Mouse (Mus musculus) intestine, postnatal 0 days (tissue): ENCODE measurements at regions not wholly inside any gene's neighbourhood (a gene's known extent, or its start where the extent isn't known, plus 50 kb on each side); places are given as distances from the start of the nearest gene placed in this dataset.
"Not testable (repeated sequence)": the region's sequence is repeated elsewhere in the genome, so short reads cannot be mapped to it uniquely, and the experiment has no call there.

ENCODE experiments used
- ATAC-seq: fragments of 200-750 bp; cut with Nextera tagmentation; 2 replicates; pipeline ENCODE4 v1.8.0; 2017; ENCODE audit warnings: mild to moderate bottlenecking, moderate TSS enrichment, moderate library complexity
- H3K27ac ChIP-seq: fragments of 300-500 bp; sonication (generic); 2 replicates; pipeline ENCODE4 v1.5.1; 2014; ENCODE audit warnings: mild to moderate bottlenecking, low read depth, low read length, moderate library complexity
- H3K27me3 ChIP-seq: fragments of 300-500 bp; sonication (generic); replicated peaks from 2 replicates; pipeline ENCODE4 v1.6.1; 2014; ENCODE audit warnings: low read length, mixed read lengths; ENCODE audit not compliant: control insufficient read depth, insufficient read depth
- H3K36me3 ChIP-seq: fragments of 300-500 bp; sonication (generic); 2 replicates; pipeline ENCODE4 v1.6.1; 2014; ENCODE audit warnings: mild to moderate bottlenecking, moderate library complexity; ENCODE audit not compliant: control insufficient read depth, insufficient read depth
- H3K4me1 ChIP-seq: fragments of 300-500 bp; sonication (generic); replicated peaks from 2 replicates; pipeline ENCODE4 v1.6.1; 2014; ENCODE audit warnings: antibody characterized with exemption, low read length, mixed read lengths; ENCODE audit not compliant: control insufficient read depth, insufficient read depth
- H3K4me2 ChIP-seq: fragments of 300-500 bp; sonication (generic); replicated peaks from 2 replicates; pipeline ENCODE4 v1.6.1; 2014; ENCODE audit warnings: low read depth, mild to moderate bottlenecking, moderate library complexity
- H3K4me3 ChIP-seq: fragments of 300-500 bp; sonication (generic); 2 replicates; pipeline ENCODE4 v1.5.1; 2014; ENCODE audit warnings: low read depth, low read length
- H3K9ac ChIP-seq: fragments of 300-500 bp; sonication (generic); 2 replicates; pipeline ENCODE4 v1.6.1; 2014; ENCODE audit warnings: mild to moderate bottlenecking, low read depth, low read length
- H3K9me3 ChIP-seq: fragments of 300-500 bp; sonication (generic); 2 replicates; pipeline ENCODE4 v1.6.1; 2016; ENCODE audit warnings: mixed run types; ENCODE audit not compliant: control insufficient read depth
- CTCF ChIP-seq: sonication (generic); IDR thresholded peaks from 2 replicates; pipeline ENCODE4 v1.5.1; 2016; ENCODE audit warnings: low read depth, mild to moderate bottlenecking, control low read depth, antibody characterized with exemption, moderate library complexity
- WGBS: fragments of 180-500 bp; shearing (Covaris S2); extraction: QIAGEN DNeasy Blood & Tissue Kit; methylation state at CpG from one replicate; pipeline ENCODE4 v1.1.7; 2014; 5-methylcytosine and 5-hydroxymethylcytosine counted together

GRCm38 (mm10) chr12:29404434-29404833 lies 123.8 kb upstream of the Myt1l start:
- H3K4me2 ChIP-seq = no peak overlapping the region
- no peak for ATAC-seq
- TF ChIP-seq CTCF = no peak
- no peak overlapping the region for H3K4me3 ChIP-seq
- H3K27me3 ChIP-seq = no peaks in the 10 kb centered on the region
- H3K27ac ChIP-seq = no peak overlapping the region
- no peak overlapping the region for H3K9ac ChIP-seq
- H3K4me1 ChIP-seq = no peaks in the 10 kb centered on the region
- H3K36me3 ChIP-seq = no peaks in the 10 kb centered on the region
- WGBS = 20% methylated on average over 1 of the region's 1 CpGs
- H3K9me3 ChIP-seq = no peaks in the 10 kb centered on the region

GRCm38 (mm10) chr12:29409336-29410055 lies 118.7 kb upstream of the Myt1l start:
- ATAC-seq = no peak
- no peak for TF ChIP-seq CTCF
- Histone ChIP-seq H3K4me2 (no peak overlapping the region), H3K36me3 (no peaks in the 10 kb centered on the region), H3K27ac (no peak overlapping the region), H3K9ac (no peak overlapping the region), H3K4me3 (no peak overlapping the region), H3K27me3 (no peaks in the 10 kb centered on the region), H3K4me1 (no peaks in the 10 kb centered on the region), H3K9me3 (no peaks in the 10 kb centered on the region)
- WGBS = 83% methylated on average over 8 of the region's 8 CpGs

- no peaks in the 10 kb centered on the region for H3K27me3 ChIP-seq
- H3K36me3 ChIP-seq = no peaks in the 10 kb centered on the region
- TF ChIP-seq CTCF = no peak
- 83% methylated on average over 3 of the region's 3 CpGs for whole genome bisulfite sequencing
- no peak for ATAC-seq
- H3K4me3 ChIP-seq = no peak overlapping the region
- H3K27ac ChIP-seq = no peak overlapping the region
- H3K9me3 ChIP-seq = no peaks in the 10 kb centered on the region
- H3K4me2 ChIP-seq = no peak overlapping the region
- H3K9ac ChIP-seq = no peak overlapping the region
- H3K4me1 ChIP-seq = no peaks in the 10 kb centered on the region
These were observed 94.2 kb upstream of the Myt1l start for GRCm38 (mm10) chr12:29433936-29434335.

- Histone ChIP-seq H3K27me3 (no peaks in the 10 kb centered on the region), H3K4me2 (no peak overlapping the region), H3K9me3 (no peaks in the 10 kb centered on the region), H3K4me1 (no peaks in the 10 kb centered on the region), H3K27ac (no peak overlapping the region), H3K4me3 (no peak overlapping the region), H3K9ac (no peak overlapping the region), H3K36me3 (no peaks in the 10 kb centered on the region)
- no peak for TF ChIP-seq CTCF
- 76% methylated on average over 11 of the region's 11 CpGs for WGBS
- no peak for ATAC-seq
These were observed 88.7 kb upstream of the Myt1l start for GRCm38 (mm10) chr12:29439343-29440019.

- not testable (repeated sequence) for H3K27ac ChIP-seq, H3K9me3 ChIP-seq, H3K4me3 ChIP-seq, H3K36me3 ChIP-seq, H3K27me3 ChIP-seq, ATAC-seq, H3K9ac ChIP-seq, H3K4me1 ChIP-seq, H3K4me2 ChIP-seq
- 13% methylated on average over 3 of the region's 3 CpGs for WGBS
These were observed 63.0 kb upstream of the Myt1l start for GRCm38 (mm10) chr12:29465201-29465600.
